Comparison of ENCODE assay signal across 8 mouse cellular contexts in genomic region chr2:161338953-161339326, GRCm38 (mm10).
A peak's percentile ranks its signal among the peaks of the same experiment; 100 is the strongest.
DNase-seq lines count a peak whose midpoint lies in the region; ATAC-seq and TF ChIP-seq lines count a peak whose summit lies in the region.
"Had no signal": no experiment of that assay in that cellular context is flagged by ENCODE, and none has a peak within 500 bp of the region (broad histone marks: within the 10 kb centered on the region; RNA-seq: fewer than 3 reads in every experiment).

No protein-coding gene starts in this region.

- H3K4me2 ChIP-seq in embryonic facial prominence, embryonic 11.5 days (ENCODE audit: low read depth, low read length), result no peak overlapping the region
- no peak overlapping the region for H3K4me2 ChIP-seq in midbrain, postnatal 0 days (ENCODE audit: low read depth, low read length, poor library complexity, severe bottlenecking)
- no peak overlapping the region for H3K4me2 ChIP-seq in liver, embryonic 11.5 days

- H3K9me3 ChIP-seq in embryonic facial prominence, embryonic 11.5 days (replicated peaks; ENCODE audit: control insufficient read depth, low read length), result no peaks in the 10 kb centered on the region
- H3K9me3 ChIP-seq in hindbrain, embryonic 10.5 days, result no peaks in the 10 kb centered on the region
- H3K9me3 ChIP-seq in midbrain, postnatal 0 days (ENCODE audit: low read length), result no peaks in the 10 kb centered on the region
- H3K9me3 ChIP-seq in liver, embryonic 11.5 days (ENCODE audit: control insufficient read depth, low read length), result no peaks in the 10 kb centered on the region

- TF ChIP-seq CTCF in left cerebral cortex, adult 2 months (IDR thresholded peaks at IDR 0.05), result peak; percentile 47
- TF ChIP-seq CTCF in midbrain, postnatal 0 days (IDR thresholded peaks at IDR 0.05), result peak; percentile 71

- DNase-seq in left cerebral cortex, adult 2 months (ENCODE audit: extremely low spot score in 1 of 2, low spot score in 2 of 2), result peak; percentile 16 to 19
- no peak for DNase-seq in left cerebral cortex, postnatal 10 days (ENCODE audit: extremely low spot score in 1 of 2, low spot score in 2 of 2)
- peak; percentile 54 for DNase-seq in embryonic facial prominence, embryonic 11.5 days (ENCODE audit: low spot score)
- no peak for DNase-seq in hindbrain, embryonic 10.5 days (ENCODE audit: low spot score)
- peak; percentile 86 for DNase-seq in midbrain, postnatal 0 days (ENCODE audit: low spot score)
- no peak for DNase-seq in liver, embryonic 11.5 days (ENCODE audit: low spot score)
- no peak for DNase-seq in testis, postnatal 10 days (ENCODE audit: low spot score)

- H3K9ac ChIP-seq in embryonic facial prominence, embryonic 11.5 days (replicated peaks; ENCODE audit: low read length), result no peak overlapping the region
- no peak overlapping the region for H3K9ac ChIP-seq in midbrain, postnatal 0 days (replicated peaks; ENCODE audit: low read length, poor library complexity, severe bottlenecking)
- H3K9ac ChIP-seq in liver, embryonic 11.5 days (ENCODE audit: low read depth, low read length), result no peak overlapping the region

- H3K4me1 ChIP-seq in embryonic facial prominence, embryonic 11.5 days (ENCODE audit: control insufficient read depth, insufficient read depth, low read length), result no peaks in the 10 kb centered on the region
- H3K4me1 ChIP-seq in hindbrain, embryonic 10.5 days (replicated peaks), result peaks cover 52% of the 10 kb centered on the region
- peaks cover 6% of the 10 kb centered on the region; the same call in 1 of the 2 replicates for H3K4me1 ChIP-seq in midbrain, postnatal 0 days (ENCODE audit: insufficient read depth, low read length)
- 0 out of 2 replicates have a peak, but pooled peaks cover 2% of the 10 kb centered on the region for H3K4me1 ChIP-seq in liver, embryonic 11.5 days (replicated peaks; ENCODE audit: control insufficient read depth, insufficient read depth, low read length)

- 7% methylated on average over 3 of the region's 3 CpGs for WGBS in embryonic facial prominence, embryonic 11.5 days
- 5% methylated on average over 3 of the region's 3 CpGs for WGBS in hindbrain, embryonic 10.5 days
- WGBS in midbrain, postnatal 0 days, result 8% methylated on average over 3 of the region's 3 CpGs
- 23% methylated on average over 3 of the region's 3 CpGs for WGBS in liver, embryonic 11.5 days

- H3K27me3 ChIP-seq in embryonic facial prominence, embryonic 11.5 days (ENCODE audit: control insufficient read depth, insufficient read depth, low read length), result no peaks in the 10 kb centered on the region
- H3K27me3 ChIP-seq in hindbrain, embryonic 10.5 days (ENCODE audit: insufficient read depth, poor library complexity, severe bottlenecking), result peaks cover 7% of the 10 kb centered on the region; the same call in 1 of the 2 replicates
- peaks cover 4% of the 10 kb centered on the region; the same call in 1 of the 2 replicates for H3K27me3 ChIP-seq in midbrain, postnatal 0 days (ENCODE audit: insufficient read depth, low read length)
- no peaks in the 10 kb centered on the region for H3K27me3 ChIP-seq in liver, embryonic 11.5 days (replicated peaks; ENCODE audit: control insufficient read depth, insufficient read depth, low read length)
- H3K27me3 ChIP-seq: Patski had no signal

- intact Hi-C loops in left cerebral cortex, adult 2 months (cut with DNase I), result loop anchor here (10.0 kb wide), 2 partner anchors 1326 to 1576 kb away; partner anchors contain the start of gene Ptprt
- intact Hi-C loops in left cerebral cortex, postnatal 10 days (cut with DNase I), result no loop called here

- ATAC-seq in embryonic facial prominence, embryonic 11.5 days (replicated peaks; ENCODE audit: insufficient number of reproducible peaks, low FRiP score, low TSS enrichment, low read depth), result no peak
- no peak for ATAC-seq in midbrain, postnatal 0 days (ENCODE audit: low FRiP score)
- no peak for ATAC-seq in liver, embryonic 11.5 days (replicated peaks; ENCODE audit: low FRiP score)
- ATAC-seq: Patski had no signal

- no peak overlapping the region for H3K4me3 ChIP-seq in left cerebral cortex, adult 2 months
- H3K4me3 ChIP-seq in embryonic facial prominence, embryonic 11.5 days (ENCODE audit: low read depth, low read length), result no peak overlapping the region
- peak overlapping the region; percentile 23; the same call in 1 of the 2 replicates for H3K4me3 ChIP-seq in hindbrain, embryonic 10.5 days
- H3K4me3 ChIP-seq in midbrain, postnatal 0 days (ENCODE audit: low read depth, low read length), result no peak overlapping the region
- H3K4me3 ChIP-seq in liver, embryonic 11.5 days (ENCODE audit: low read depth, low read length), result no peak overlapping the region

- H3K27ac ChIP-seq in left cerebral cortex, adult 2 months, result no peak overlapping the region
- H3K27ac ChIP-seq in embryonic facial prominence, embryonic 11.5 days (replicated peaks; ENCODE audit: low read depth, low read length), result no peak overlapping the region; the same call in 1 of the 2 replicates
- peak overlapping the region; percentile 86 for H3K27ac ChIP-seq in hindbrain, embryonic 10.5 days
- no peak overlapping the region for H3K27ac ChIP-seq in midbrain, postnatal 0 days (ENCODE audit: low read depth, low read length)
- no peak overlapping the region for H3K27ac ChIP-seq in liver, embryonic 11.5 days (ENCODE audit: low read depth, low read length)

- no peaks in the 10 kb centered on the region for H3K36me3 ChIP-seq in embryonic facial prominence, embryonic 11.5 days (replicated peaks; ENCODE audit: control insufficient read depth, insufficient read depth, low read depth, low read length)
- H3K36me3 ChIP-seq in hindbrain, embryonic 10.5 days, result no peaks in the 10 kb centered on the region
- H3K36me3 ChIP-seq in midbrain, postnatal 0 days (ENCODE audit: insufficient read depth, low read length), result no peaks in the 10 kb centered on the region
- H3K36me3 ChIP-seq in liver, embryonic 11.5 days (ENCODE audit: control insufficient read depth, insufficient read depth, low read length), result no peaks in the 10 kb centered on the region

Comparison
In these comparisons a context has a peak if more than half of its experiments do, and no peak if none do; other contexts are left out.
1. DNase-seq: peak in left cerebral cortex, adult 2 months (2 of 2), embryonic facial prominence, embryonic 11.5 days (single experiment) and midbrain, postnatal 0 days (single experiment); none in left cerebral cortex, postnatal 10 days (0 of 2), hindbrain, embryonic 10.5 days (single experiment), liver, embryonic 11.5 days (single experiment) and testis, postnatal 10 days (single experiment).